Mouse (Mus musculus) kidney, embryonic 14.5 days (tissue): ENCODE measurements at regions not wholly inside any gene's neighbourhood (a gene's known extent, or its start where the extent isn't known, plus 50 kb on each side); places are given as distances from the start of the nearest gene placed in this dataset.

Experiments
- ATAC-seq: fragments of 200-750 bp; cut with Nextera tagmentation; 2 replicates; pipeline ENCODE4 v1.8.0; 2017; ENCODE audit warnings: moderate number of reproducible peaks, mild to moderate bottlenecking, moderate TSS enrichment, moderate library complexity; ENCODE audit not compliant: low FRiP score, low TSS enrichment
- H3K27ac ChIP-seq: fragments of 300-500 bp; sonication (generic); 2 replicates; pipeline ENCODE4 v1.5.1; 2014; ENCODE audit warnings: low read depth, mild to moderate bottlenecking, low read length, moderate library complexity, mixed read lengths
- H3K27me3 ChIP-seq: fragments of 300-500 bp; sonication (generic); 2 replicates; pipeline ENCODE4 v1.6.1; 2014; ENCODE audit warnings: mild to moderate bottlenecking, low read length; ENCODE audit not compliant: control insufficient read depth, insufficient read depth
- H3K36me3 ChIP-seq: fragments of 300-500 bp; sonication (generic); 2 replicates; pipeline ENCODE4 v1.6.1; 2014; ENCODE audit warnings: low read length, mixed read lengths; ENCODE audit not compliant: control insufficient read depth, insufficient read depth
- H3K4me1 ChIP-seq: fragments of 300-500 bp; sonication (generic); 2 replicates; pipeline ENCODE4 v1.6.1; 2014; ENCODE audit warnings: low read length, mixed read lengths; ENCODE audit not compliant: control insufficient read depth, insufficient read depth
- H3K4me2 ChIP-seq: fragments of 300-500 bp; sonication (generic); replicated peaks from 2 replicates; pipeline ENCODE4 v1.6.1; 2014; ENCODE audit warnings: low read depth, mild to moderate bottlenecking, low read length
- H3K4me3 ChIP-seq: fragments of 300-500 bp; sonication (generic); 2 replicates; pipeline ENCODE4 v1.5.1; 2014; ENCODE audit warnings: mild to moderate bottlenecking, low read length
- H3K9ac ChIP-seq: fragments of 300-500 bp; sonication (generic); 2 replicates; pipeline ENCODE4 v1.6.1; 2014; ENCODE audit warnings: low read depth, mild to moderate bottlenecking, low read length, moderate library complexity
- H3K9me3 ChIP-seq: fragments of 300-500 bp; sonication (generic); 2 replicates; pipeline ENCODE4 v1.6.1; 2016; ENCODE audit warnings: low read length; ENCODE audit not compliant: control insufficient read depth
- WGBS: fragments of 180-500 bp; shearing (Covaris S2); extraction: QIAGEN DNeasy Blood & Tissue Kit; methylation state at CpG from one replicate; pipeline ENCODE4 v1.1.7; 2014; 5-methylcytosine and 5-hydroxymethylcytosine counted together

- Histone ChIP-seq H3K9me3 (no peaks in the 10 kb centered on the region), H3K4me3 (no peak overlapping the region), H3K9ac (no peak overlapping the region), H3K27ac (peak overlapping the region; percentile 42; the same call in 1 of the 2 replicates), H3K27me3 (no peaks in the 10 kb centered on the region), H3K36me3 (no peaks in the 10 kb centered on the region), H3K4me2 (no peak overlapping the region), H3K4me1 (no peaks in the 10 kb centered on the region)
- peak; percentile 85 for ATAC-seq
- WGBS, result 7% methylated on average over 5 of the region's 5 CpGs
Measured at GRCm38 (mm10) chr12:35824587-35824987, 100.8 kb upstream of the Agr3 start.

DNA sequence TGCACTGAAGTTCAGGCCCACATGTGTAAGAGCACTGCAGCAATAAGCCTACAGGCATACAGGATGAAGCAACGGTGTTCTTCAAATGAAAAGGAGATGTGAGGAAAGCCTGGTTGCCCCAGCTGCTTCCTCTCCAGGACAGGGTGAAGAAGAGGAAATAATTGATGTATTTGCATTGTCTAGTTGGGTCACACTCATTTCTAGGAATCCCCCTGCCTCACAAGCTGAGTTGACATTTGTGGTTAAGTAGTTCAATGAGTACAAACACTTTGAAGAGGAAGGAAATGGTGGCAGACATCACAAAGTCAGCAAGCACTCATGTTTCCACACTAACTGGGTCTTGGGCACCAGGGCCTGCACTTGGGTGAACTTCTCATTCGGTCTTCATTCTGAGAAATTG is 126.2 kb upstream of the Agr3 start:
- no peak for ATAC-seq
- Histone ChIP-seq H3K27me3 (no peaks in the 10 kb centered on the region), H3K4me2 (no peak overlapping the region), H3K36me3 (no peaks in the 10 kb centered on the region), H3K9ac (no peak overlapping the region), H3K27ac (no peak overlapping the region), H3K9me3 (no peaks in the 10 kb centered on the region), H3K4me1 (no peaks in the 10 kb centered on the region), H3K4me3 (no peak overlapping the region)
- WGBS, result 79% methylated on average over 2 of the region's 2 CpGs

- ATAC-seq, result no peak
- Histone ChIP-seq H3K4me2 (no peak overlapping the region), H3K9me3 (no peaks in the 10 kb centered on the region), H3K4me3 (no peak overlapping the region), H3K9ac (no peak overlapping the region), H3K27me3 (no peaks in the 10 kb centered on the region), H3K27ac (no peak overlapping the region), H3K36me3 (no peaks in the 10 kb centered on the region), H3K4me1 (no peaks in the 10 kb centered on the region)
- WGBS, result 87% methylated on average over 2 of the region's 2 CpGs
Measured at GRCm38 (mm10) chr12:35775396-35775795, 150.0 kb upstream of the Agr3 start.

DNA sequence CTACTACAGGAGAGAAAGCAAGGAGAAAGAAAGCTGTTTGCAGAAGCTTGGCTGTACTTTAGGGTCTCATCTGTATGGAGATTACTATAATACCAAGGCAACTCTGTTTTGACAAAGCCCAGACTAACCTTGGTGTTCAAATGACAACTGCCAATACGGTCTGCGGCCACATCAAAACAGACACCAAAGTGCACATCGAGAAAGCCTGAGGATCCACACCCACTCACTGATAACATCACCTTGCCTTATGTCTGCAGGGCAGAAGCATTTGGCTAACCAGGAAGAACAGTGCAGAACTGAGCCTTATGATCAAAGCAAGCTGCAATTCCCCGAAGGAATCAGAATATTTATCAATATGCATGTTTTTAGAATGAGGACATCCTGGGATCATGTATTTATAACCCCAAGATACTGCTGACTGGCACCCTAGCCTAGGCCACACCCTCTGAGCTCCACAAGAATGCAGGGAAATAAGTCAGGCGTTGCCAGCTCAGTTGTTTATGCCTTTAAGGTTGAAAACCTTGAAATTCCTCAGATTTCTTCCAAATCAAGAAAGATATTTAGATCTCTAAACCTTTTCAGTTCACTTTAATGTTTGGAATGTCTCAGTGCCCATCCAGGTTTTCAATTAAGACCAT is 154.9 kb upstream of the Agr3 start:
- H3K4me1 ChIP-seq, result no peaks in the 10 kb centered on the region
- no peak overlapping the region for H3K9ac ChIP-seq
- H3K27me3 ChIP-seq, result no peaks in the 10 kb centered on the region
- no peak overlapping the region for H3K27ac ChIP-seq
- H3K4me2 ChIP-seq, result no peak overlapping the region
- H3K9me3 ChIP-seq, result no peaks in the 10 kb centered on the region
- ATAC-seq, result no peak
- no peaks in the 10 kb centered on the region for H3K36me3 ChIP-seq
- H3K4me3 ChIP-seq, result no peak overlapping the region
- 67% methylated on average over 5 of the region's 5 CpGs for WGBS

GRCm38 (mm10) chr12:35758916-35759315 is 166.5 kb upstream of the Agr3 start:
- H3K27ac ChIP-seq, result no peak overlapping the region
- 96% methylated on average over 1 of the region's 1 CpGs for WGBS
- H3K36me3 ChIP-seq, result no peaks in the 10 kb centered on the region
- H3K4me2 ChIP-seq, result no peak overlapping the region
- no peaks in the 10 kb centered on the region for H3K4me1 ChIP-seq
- no peak overlapping the region for H3K4me3 ChIP-seq
- ATAC-seq, result no peak
- H3K9me3 ChIP-seq, result no peaks in the 10 kb centered on the region
- no peak overlapping the region for H3K9ac ChIP-seq
- no peaks in the 10 kb centered on the region for H3K27me3 ChIP-seq

DNA sequence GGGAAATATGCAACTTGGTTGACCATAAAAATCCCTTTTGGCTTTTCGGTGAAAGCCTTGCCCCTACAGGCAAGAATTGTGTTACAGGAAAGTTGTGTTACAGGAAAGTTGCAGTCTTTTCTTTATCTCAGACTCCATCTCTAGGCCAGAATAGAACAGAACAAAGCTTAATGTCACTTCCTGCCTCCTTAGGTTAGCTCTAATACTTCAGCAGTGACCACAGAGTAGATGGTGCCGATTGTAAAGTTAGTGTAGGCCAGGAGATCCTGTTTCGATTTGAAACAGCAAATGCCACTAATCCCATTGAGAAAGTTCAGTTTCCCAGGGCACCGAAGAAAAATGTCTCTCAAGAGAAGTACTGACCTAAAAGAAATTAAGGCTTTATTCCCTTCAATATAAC is 170.3 kb upstream of the Agr3 start:
- no peaks in the 10 kb centered on the region for H3K36me3 ChIP-seq
- H3K9me3 ChIP-seq, result 0 out of 2 replicates have a peak, but pooled peaks cover 5% of the 10 kb centered on the region
- no peak overlapping the region for H3K27ac ChIP-seq
- no peak overlapping the region for H3K4me2 ChIP-seq
- 86% methylated on average over 4 of the region's 4 CpGs for WGBS
- no peak overlapping the region for H3K4me3 ChIP-seq
- no peak overlapping the region for H3K9ac ChIP-seq
- no peak for ATAC-seq
- no peaks in the 10 kb centered on the region for H3K4me1 ChIP-seq
- H3K27me3 ChIP-seq, result no peaks in the 10 kb centered on the region

- no peaks in the 10 kb centered on the region for H3K27me3 ChIP-seq
- ATAC-seq, result no peak
- H3K4me1 ChIP-seq, result no peaks in the 10 kb centered on the region
- H3K4me2 ChIP-seq, result no peak overlapping the region
- no peak overlapping the region for H3K27ac ChIP-seq
- no peaks in the 10 kb centered on the region for H3K36me3 ChIP-seq
- H3K4me3 ChIP-seq, result no peak overlapping the region
- H3K9me3 ChIP-seq, result no peaks in the 10 kb centered on the region
- H3K9ac ChIP-seq, result no peak overlapping the region
- 70% methylated on average over 3 of the region's 3 CpGs for WGBS
Measured at GRCm38 (mm10) chr12:35747997-35748396, 177.4 kb upstream of the Agr3 start.

DNA sequence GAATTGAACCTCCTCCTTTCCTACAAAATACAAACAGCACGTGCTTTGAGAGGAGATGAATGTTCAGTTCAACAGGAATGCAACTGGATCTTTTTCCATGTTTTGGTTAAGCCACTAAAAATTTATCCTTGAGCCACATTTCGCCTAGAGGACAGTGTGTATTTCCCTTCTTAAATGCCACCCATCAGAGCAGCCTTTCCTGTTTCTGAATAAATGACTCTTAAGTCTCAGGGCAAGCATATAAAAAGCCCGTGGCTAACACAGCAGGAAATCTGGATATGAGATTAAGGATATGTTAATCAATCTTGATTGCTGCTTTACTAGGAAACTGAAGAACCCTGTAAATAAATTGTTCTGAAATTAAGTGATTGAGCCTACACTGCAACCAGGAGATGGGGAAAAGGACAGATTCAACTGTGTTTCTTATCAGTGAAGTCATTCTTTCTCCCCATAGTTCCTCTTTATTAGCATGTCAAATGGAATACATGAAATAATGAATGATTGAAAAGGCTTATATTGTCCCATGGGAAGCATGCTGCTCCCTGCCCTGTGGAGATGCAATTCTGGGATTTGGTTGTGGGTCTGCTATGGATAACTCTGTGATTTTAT is 178.6 kb upstream of the Agr3 start:
- no peak for ATAC-seq
- Histone ChIP-seq H3K9me3 (no peaks in the 10 kb centered on the region), H3K4me1 (no peaks in the 10 kb centered on the region), H3K27ac (no peak overlapping the region), H3K27me3 (no peaks in the 10 kb centered on the region), H3K9ac (no peak overlapping the region), H3K36me3 (no peaks in the 10 kb centered on the region), H3K4me3 (no peak overlapping the region), H3K4me2 (no peak overlapping the region)
- WGBS, result 35% methylated on average over 3 of the region's 3 CpGs

DNA sequence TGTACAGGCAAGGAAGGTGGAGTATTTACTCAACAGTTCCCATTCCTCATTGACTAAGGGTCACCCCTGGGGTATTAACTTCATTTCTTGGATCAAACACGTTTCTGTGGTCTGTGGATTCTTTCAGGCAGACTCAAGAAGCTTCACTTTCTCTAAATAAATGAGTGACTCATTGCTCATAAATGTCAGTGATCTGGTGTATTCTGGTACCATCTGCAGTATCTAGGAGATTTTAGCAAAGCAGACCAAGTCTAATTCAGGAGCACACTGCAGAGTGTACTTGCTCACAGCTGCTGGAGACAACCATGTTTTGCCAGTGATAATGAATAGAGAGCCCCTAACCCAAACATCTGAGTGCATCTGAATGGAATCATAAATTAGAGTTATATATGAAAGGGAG is 182.7 kb upstream of the Agr3 start:
- H3K9ac ChIP-seq, result no peak overlapping the region
- no peaks in the 10 kb centered on the region for H3K36me3 ChIP-seq
- 61% methylated on average over 1 of the region's 1 CpGs for WGBS
- no peak for ATAC-seq
- H3K9me3 ChIP-seq, result no peaks in the 10 kb centered on the region
- H3K27ac ChIP-seq, result no peak overlapping the region
- no peaks in the 10 kb centered on the region for H3K4me1 ChIP-seq
- no peaks in the 10 kb centered on the region for H3K27me3 ChIP-seq
- no peak overlapping the region for H3K4me2 ChIP-seq
- no peak overlapping the region for H3K4me3 ChIP-seq
